Mouse (Mus musculus) hindbrain, embryonic 15.5 days (tissue): Measurements from ENCODE around the gene Hexim2. TPM values are rescaled to one million over a fixed set of nuclear protein-coding genes. Genes with fewer than 3 reads are reported as not detected.

ENCODE experiments used
- ATAC-seq: fragments of 200-750 bp; cut with Nextera tagmentation; 2 replicates; pipeline ENCODE4 v1.8.0; 2017; ENCODE audit warnings: low read depth, moderate number of reproducible peaks, moderate TSS enrichment; ENCODE audit not compliant: low FRiP score
- H3K27ac ChIP-seq: fragments of 300-500 bp; sonication (generic); replicated peaks from 2 replicates; pipeline ENCODE4 v1.5.1; 2015; ENCODE audit warnings: mild to moderate bottlenecking, inconsistent platforms
- H3K27me3 ChIP-seq: fragments of 300-500 bp; sonication (generic); 2 replicates; pipeline ENCODE4 v1.6.1; 2015; ENCODE audit warnings: control low read depth, inconsistent platforms
- H3K36me3 ChIP-seq: fragments of 300-500 bp; sonication (generic); 2 replicates; pipeline ENCODE4 v1.6.1; 2015; ENCODE audit warnings: control low read depth, inconsistent platforms
- H3K4me1 ChIP-seq: fragments of 300-500 bp; sonication (generic); replicated peaks from 2 replicates; pipeline ENCODE4 v1.6.1; 2015; ENCODE audit warnings: control low read depth, inconsistent platforms
- H3K4me2 ChIP-seq: fragments of 300-500 bp; sonication (generic); 2 replicates; pipeline ENCODE4 v1.6.1; 2015; ENCODE audit warnings: moderate library complexity, mild to moderate bottlenecking, inconsistent platforms
- H3K4me3 ChIP-seq: fragments of 300-500 bp; sonication (generic); 2 replicates; pipeline ENCODE4 v1.5.1; 2015; ENCODE audit warnings: mild to moderate bottlenecking, inconsistent platforms
- H3K9ac ChIP-seq: fragments of 300-500 bp; sonication (generic); 2 replicates; pipeline ENCODE4 v1.6.1; 2015; ENCODE audit warnings: inconsistent platforms
- H3K9me3 ChIP-seq: fragments of 300-500 bp; sonication (generic); 2 replicates; pipeline ENCODE4 v1.6.1; 2016; ENCODE audit warnings: control low read depth, inconsistent platforms
- WGBS: fragments of 180-500 bp; shearing (Covaris S2); methylation state at CpG from one replicate; pipeline ENCODE4 v1.1.7; 2015; 5-methylcytosine and 5-hydroxymethylcytosine counted together
- polyA plus RNA-seq: library from polyadenylated mRNA; unstranded; fragments of >200 nt; fragmentation: Nextera tagmentation; extraction: Ambion mirVana; gene quantifications from 2 replicates; pipeline ENCODE4 v1.2.1, GENCODE M21; 2015

Hexim2 gene
- polyA plus RNA-seq, 1 experiment from 2014 or later, result 28.4 TPM

DNA sequence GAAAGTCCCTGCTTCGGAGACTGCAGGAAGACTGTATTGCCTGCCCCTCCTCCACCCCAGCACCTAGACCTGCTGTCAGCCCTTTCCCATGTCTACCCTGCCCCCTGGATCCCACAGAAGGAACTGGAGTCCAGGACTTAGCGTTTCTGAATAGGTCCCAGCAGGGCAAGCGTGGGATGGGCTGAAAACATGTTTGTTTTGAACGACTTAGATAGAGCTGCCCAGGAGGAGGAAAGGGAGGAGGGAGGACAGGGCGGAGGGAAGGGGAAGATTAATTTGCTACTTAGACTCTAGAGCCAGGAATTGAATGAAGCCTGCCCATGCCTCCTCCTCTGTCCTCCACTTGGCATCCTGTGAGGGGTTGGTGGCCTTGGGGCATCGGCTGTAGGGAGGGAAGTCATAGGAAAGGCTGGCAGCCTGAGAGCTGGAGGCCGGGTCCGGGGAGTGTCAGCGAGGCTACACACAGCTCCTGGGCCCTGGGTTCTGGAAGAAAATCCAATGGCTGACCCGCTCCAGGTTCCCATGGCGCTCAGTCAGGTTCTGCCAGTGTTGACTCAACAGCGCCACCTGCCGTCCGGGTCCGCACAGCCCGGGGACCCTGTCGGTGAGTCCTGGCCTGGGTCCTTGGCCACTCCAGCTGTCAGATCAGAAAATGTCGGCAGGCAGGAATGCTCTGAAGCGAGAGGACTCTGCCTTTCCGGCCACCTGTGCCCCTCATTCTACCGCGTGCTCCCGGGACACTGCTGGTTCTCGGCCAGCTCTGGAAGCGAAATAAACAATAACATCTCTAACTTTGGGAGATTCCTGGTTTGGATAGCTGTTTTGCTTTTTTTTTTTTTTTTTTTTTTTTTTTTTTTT, 26.6 kb downstream of the Hexim2 start:
- Histone ChIP-seq H3K36me3 (no peaks in the 10 kb centered on the region), H3K4me1 (peaks cover 11% of the 10 kb centered on the region; the same call in 1 of the 2 replicates), H3K9me3 (no peaks in the 10 kb centered on the region), H3K4me3 (peak overlapping the region; percentile 9), H3K4me2 (peak overlapping the region; percentile 52), H3K27ac (peak overlapping the region; percentile 65), H3K27me3 (no peaks in the 10 kb centered on the region), H3K9ac (no peak overlapping the region)
- ATAC-seq, result peak; percentile 94
- WGBS, result 2% methylated on average over 25 of the region's 25 CpGs

DNA sequence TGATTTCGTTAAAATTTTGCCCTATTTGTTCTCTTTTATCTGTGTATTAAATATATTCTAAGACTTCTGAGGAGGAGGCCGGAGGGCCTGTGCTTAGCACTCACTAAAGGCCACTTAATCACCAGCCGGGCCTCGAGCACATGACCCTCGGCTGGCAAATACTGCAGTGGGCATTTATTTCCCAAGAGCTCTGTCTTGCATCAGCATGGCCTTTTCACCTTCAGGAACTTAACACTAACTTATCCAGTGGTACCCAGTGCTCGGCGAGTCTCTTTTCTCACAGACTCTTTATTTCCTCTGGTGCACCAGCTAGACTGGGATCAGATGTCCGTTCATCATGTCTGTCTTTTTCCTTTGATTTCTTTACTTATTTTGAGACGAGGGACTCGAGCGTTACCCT, 28.5 kb downstream of the Hexim2 start:
- WGBS, result 94% methylated on average over 11 of the region's 11 CpGs
- H3K4me1 ChIP-seq, result peaks cover 11% of the 10 kb centered on the region; the same call in 1 of the 2 replicates
- no peak overlapping the region for H3K27ac ChIP-seq
- H3K27me3 ChIP-seq, result no peaks in the 10 kb centered on the region
- H3K36me3 ChIP-seq, result no peaks in the 10 kb centered on the region
- no peak overlapping the region for H3K9ac ChIP-seq
- no peaks in the 10 kb centered on the region for H3K9me3 ChIP-seq
- no peak for ATAC-seq
- H3K4me3 ChIP-seq, result no peak overlapping the region
- no peak overlapping the region for H3K4me2 ChIP-seq

- Histone ChIP-seq H3K4me1 (peaks cover 11% of the 10 kb centered on the region; the same call in 1 of the 2 replicates), H3K9ac (no peak overlapping the region), H3K9me3 (no peaks in the 10 kb centered on the region), H3K4me3 (no peak overlapping the region), H3K27ac (no peak overlapping the region), H3K4me2 (no peak overlapping the region), H3K27me3 (no peaks in the 10 kb centered on the region), H3K36me3 (no peaks in the 10 kb centered on the region)
- WGBS, result 74% methylated on average over 7 of the region's 7 CpGs
- ATAC-seq, result no peak
Observed at GRCm38 (mm10) chr11:103161449-103161848, 29.2 kb downstream of the Hexim2 start.

DNA sequence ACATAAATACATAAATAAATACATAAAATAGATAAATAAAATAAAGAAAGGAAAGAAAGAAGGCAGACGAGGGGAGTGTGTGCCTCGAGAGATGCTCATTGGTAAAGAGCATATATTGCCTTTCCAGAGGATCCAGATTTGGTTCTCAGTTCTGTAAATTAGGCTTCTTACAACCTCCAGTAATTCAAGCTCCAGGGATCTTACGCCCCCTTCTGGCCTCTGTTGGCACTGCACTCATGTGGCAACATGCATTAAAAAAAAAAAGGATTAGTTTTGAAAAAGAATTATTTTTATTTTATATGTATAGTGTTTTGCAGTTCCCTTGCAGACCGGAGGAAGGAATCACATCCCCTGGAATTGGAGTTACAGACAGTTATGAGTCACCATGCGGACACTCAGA, 29.9 kb downstream of the Hexim2 start:
- ATAC-seq, result no peak
- WGBS, result 91% methylated on average over 5 of the region's 5 CpGs
- Histone ChIP-seq H3K4me1 (peaks cover 11% of the 10 kb centered on the region; the same call in 1 of the 2 replicates), H3K9me3 (no peaks in the 10 kb centered on the region), H3K27me3 (no peaks in the 10 kb centered on the region), H3K9ac (no peak overlapping the region), H3K36me3 (no peaks in the 10 kb centered on the region), H3K4me2 (no peak overlapping the region), H3K27ac (no peak overlapping the region), H3K4me3 (no peak overlapping the region)

GRCm38 (mm10) chr11:103164391-103164790, 32.2 kb downstream of the Hexim2 start:
- Histone ChIP-seq H3K9me3 (no peaks in the 10 kb centered on the region), H3K9ac (no peak overlapping the region), H3K4me3 (no peak overlapping the region), H3K36me3 (no peaks in the 10 kb centered on the region), H3K4me1 (peaks cover 7% of the 10 kb centered on the region), H3K27me3 (no peaks in the 10 kb centered on the region), H3K27ac (no peak overlapping the region), H3K4me2 (no peak overlapping the region)
- WGBS, result 38% methylated on average over 10 of the region's 10 CpGs
- ATAC-seq, result no peak

DNA sequence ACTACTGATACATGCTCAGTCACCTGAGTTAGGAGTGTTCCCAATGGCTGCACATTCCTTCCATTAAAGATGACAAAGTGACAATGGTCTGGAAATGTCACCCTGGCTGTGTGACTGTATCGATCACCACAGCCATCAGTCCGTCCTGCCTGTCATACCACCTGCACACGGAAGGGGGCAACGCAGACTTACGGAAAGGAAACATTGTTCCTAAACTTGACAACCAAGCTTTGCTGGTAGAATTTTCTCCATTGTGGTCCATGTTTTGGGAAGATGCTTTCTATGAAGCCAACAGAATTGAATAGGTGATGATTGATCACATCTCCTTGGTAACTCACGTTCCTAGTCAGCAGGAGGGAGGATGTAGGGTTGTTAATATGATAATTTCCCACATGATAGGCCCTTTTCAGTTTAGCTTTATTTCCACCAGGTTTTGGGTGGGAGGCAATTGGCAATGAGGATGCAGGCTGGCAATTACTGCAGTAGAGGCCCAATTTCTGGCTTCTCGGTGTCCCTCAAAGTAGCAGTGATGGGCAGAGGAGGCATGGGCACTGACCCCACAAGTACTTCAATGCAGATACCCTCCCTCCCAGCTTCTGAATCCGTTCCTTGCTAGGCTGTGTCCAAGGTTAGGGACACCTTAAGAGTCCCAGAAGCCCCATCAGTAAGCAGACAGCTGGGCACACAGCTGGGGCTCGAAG, 36.6 kb downstream of the Hexim2 start:
- Histone ChIP-seq H3K4me2 (no peak overlapping the region), H3K9me3 (no peaks in the 10 kb centered on the region), H3K9ac (no peak overlapping the region), H3K4me3 (no peak overlapping the region), H3K27ac (peak overlapping the region; percentile 50), H3K36me3 (no peaks in the 10 kb centered on the region), H3K4me1 (peaks cover 40% of the 10 kb centered on the region), H3K27me3 (no peaks in the 10 kb centered on the region)
- 20% methylated on average over 9 of the region's 9 CpGs for WGBS
- no peak for ATAC-seq

DNA sequence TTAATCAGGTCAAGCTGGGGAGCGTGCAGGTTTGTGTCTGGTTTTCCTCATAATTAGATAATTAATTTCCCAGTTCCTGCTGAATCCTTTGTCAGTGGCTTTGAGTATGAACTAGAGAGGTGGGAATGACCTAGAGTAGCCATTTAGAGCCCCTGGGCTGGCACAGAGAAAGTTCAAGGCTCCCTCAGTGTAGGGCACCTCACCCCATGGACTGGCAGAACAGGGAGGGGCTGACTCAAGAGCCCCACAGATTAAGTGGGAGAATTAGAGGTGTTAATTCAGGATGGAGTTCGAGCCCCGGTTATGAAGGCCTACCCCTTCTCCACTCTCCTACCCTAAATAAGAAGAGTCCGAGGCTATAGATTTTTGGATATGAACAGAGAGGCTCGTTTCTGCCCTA, 37.4 kb downstream of the Hexim2 start:
- ATAC-seq, result no peak
- peak overlapping the region; percentile 67 for H3K4me3 ChIP-seq
- peak overlapping the region; percentile 70 for H3K27ac ChIP-seq
- peaks cover 45% of the 10 kb centered on the region for H3K4me1 ChIP-seq
- no peaks in the 10 kb centered on the region for H3K36me3 ChIP-seq
- no peaks in the 10 kb centered on the region for H3K27me3 ChIP-seq
- peak overlapping the region; percentile 76 for H3K4me2 ChIP-seq
- no peaks in the 10 kb centered on the region for H3K9me3 ChIP-seq
- WGBS, result 89% methylated on average over 5 of the region's 5 CpGs
- H3K9ac ChIP-seq, result peak overlapping the region; percentile 74; the same call in 1 of the 2 replicates

GRCm38 (mm10) chr11:103170111-103170493, 37.9 kb downstream of the Hexim2 start:
- Histone ChIP-seq H3K27me3 (no peaks in the 10 kb centered on the region), H3K4me2 (peak overlapping the region; percentile 76), H3K4me1 (peaks cover 50% of the 10 kb centered on the region), H3K36me3 (no peaks in the 10 kb centered on the region), H3K27ac (peak overlapping the region; percentile 70), H3K4me3 (peak overlapping the region; percentile 67), H3K9me3 (no peaks in the 10 kb centered on the region), H3K9ac (peak overlapping the region; percentile 74)
- peak; percentile 5; the same call in 1 of the 2 replicates for ATAC-seq
- WGBS, result 38% methylated on average over 3 of the region's 3 CpGs

- Histone ChIP-seq H3K4me1 (peaks cover 51% of the 10 kb centered on the region), H3K36me3 (no peaks in the 10 kb centered on the region), H3K27ac (peak within 1 kb of the TSS; percentile 70), H3K4me2 (peak within 1 kb of the TSS; percentile 76), H3K4me3 (peak within 1 kb of the TSS; percentile 67), H3K27me3 (no peaks in the 10 kb centered on the region), H3K9me3 (no peaks in the 10 kb centered on the region), H3K9ac (peak within 1 kb of the TSS; percentile 74)
- WGBS, result 1% methylated on average over 60 of the region's 84 CpGs
- peak; percentile 86 for ATAC-seq
Observed at GRCm38 (mm10) chr11:103170494-103171285, 38.5 kb downstream of the Hexim2 start, which contains the start of gene Fmnl1. Fmnl1 (plus strand) TSS chr11:103171107.

- Histone ChIP-seq H3K9me3 (no peaks in the 10 kb centered on the region), H3K4me3 (peak overlapping the region; percentile 67), H3K9ac (peak overlapping the region; percentile 74), H3K27me3 (no peaks in the 10 kb centered on the region), H3K4me1 (peaks cover 55% of the 10 kb centered on the region), H3K27ac (peak overlapping the region; percentile 70), H3K36me3 (no peaks in the 10 kb centered on the region), H3K4me2 (peak overlapping the region; percentile 76)
- WGBS, result 2% methylated on average over 23 of the region's 23 CpGs
- ATAC-seq, result 0 out of 2 replicates have a peak, but pooled peaks have one; percentile 1
Observed at GRCm38 (mm10) chr11:103171286-103171620, 39.0 kb downstream of the Hexim2 start.

GRCm38 (mm10) chr11:103171703-103172391, 39.6 kb downstream of the Hexim2 start:
- Histone ChIP-seq H3K36me3 (no peaks in the 10 kb centered on the region), H3K9ac (peak overlapping the region; percentile 74), H3K27ac (no peak overlapping the region), H3K4me1 (peaks cover 55% of the 10 kb centered on the region), H3K4me3 (peak overlapping the region; percentile 67), H3K9me3 (no peaks in the 10 kb centered on the region), H3K4me2 (peak overlapping the region; percentile 76), H3K27me3 (no peaks in the 10 kb centered on the region)
- no peak for ATAC-seq
- WGBS, result 45% methylated on average over 9 of the region's 9 CpGs
